Mouse (Mus musculus): ENCODE measurements at regions not wholly inside any gene's neighbourhood (a gene's known extent, or its start where the extent isn't known, plus 50 kb on each side); places are given as distances from the start of the nearest gene placed in this dataset.

GRCm38 (mm10) chr14:100867790-100868189 is 332.3 kb downstream of the Prr30 start:
- DNase-seq = peak; percentile 43

- DNase-seq = no peak
Observed at GRCm38 (mm10) chr14:100864792-100865191, 335.3 kb downstream of the Prr30 start.

- no peak for DNase-seq
Observed at GRCm38 (mm10) chr14:100864164-100864563, 336.0 kb downstream of the Prr30 start.

DNA sequence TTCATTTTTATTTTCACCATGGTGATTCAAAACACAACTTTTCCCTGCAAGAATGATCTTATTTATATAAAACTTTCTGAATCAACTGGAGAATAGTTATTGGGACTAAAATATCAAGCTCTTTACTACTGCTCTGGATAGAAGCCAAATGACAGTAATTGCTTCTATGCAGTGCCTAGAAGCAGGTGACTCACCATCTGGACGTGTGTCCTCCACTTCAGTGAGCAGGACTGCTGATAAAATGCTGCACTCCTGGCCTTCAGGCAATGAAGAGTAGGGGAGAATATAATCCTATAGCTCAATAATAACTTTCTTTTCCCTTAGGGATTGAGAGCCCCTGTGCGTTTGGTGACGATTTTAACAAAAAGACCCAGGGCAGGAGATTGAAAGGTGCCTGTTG is 357.3 kb downstream of the Prr30 start:
- no peak for DNase-seq

All from heart, adult 11 months (tissue).